Mouse (Mus musculus): ENCODE data around the gene Gpcpd1. TPM values are rescaled to one million over a fixed set of nuclear protein-coding genes. Genes with fewer than 3 reads are reported as not detected.

The Gpcpd1 gene
- polyA plus RNA-seq, 1 experiment from 2014 or later: 25.8 TPM

- Histone ChIP-seq H3K9ac (ENCODE audit: low read length) (no peak overlapping the region), H3K27me3 (ENCODE audit: control insufficient read depth, insufficient read depth, low read length) (no peaks in the 10 kb centered on the region), H3K9me3 (ENCODE audit: control insufficient read depth, low read length) (no peaks in the 10 kb centered on the region), H3K4me3 (ENCODE audit: low read depth, low read length) (no peak overlapping the region), H3K36me3 (ENCODE audit: control insufficient read depth, insufficient read depth, low read length) (no peaks in the 10 kb centered on the region), H3K27ac (replicated peaks; ENCODE audit: low read depth, low read length) (no peak overlapping the region), H3K4me2 (ENCODE audit: low read depth, severe bottlenecking) (no peak overlapping the region), H3K4me1 (ENCODE audit: control insufficient read depth, insufficient read depth, low read length) (no peaks in the 10 kb centered on the region)
- ATAC-seq (ENCODE audit: insufficient number of reproducible peaks, low FRiP score, low TSS enrichment, low read depth) (no peak), DNase-seq (ENCODE audit: low spot score) (no peak)
- 77% methylated on average over 5 of the region's 5 CpGs for WGBS
These were observed 18.4 kb upstream of the Gpcpd1 start for GRCm38 (mm10) chr2:132605795-132606563.

- Histone ChIP-seq H3K4me3 (ENCODE audit: low read depth, low read length) (no peak overlapping the region), H3K27ac (replicated peaks; ENCODE audit: low read depth, low read length) (no peak overlapping the region), H3K4me2 (ENCODE audit: low read depth, severe bottlenecking) (no peak overlapping the region), H3K9ac (ENCODE audit: low read length) (no peak overlapping the region), H3K9me3 (ENCODE audit: control insufficient read depth, low read length) (no peaks in the 10 kb centered on the region), H3K27me3 (ENCODE audit: control insufficient read depth, insufficient read depth, low read length) (no peaks in the 10 kb centered on the region), H3K4me1 (ENCODE audit: control insufficient read depth, insufficient read depth, low read length) (no peaks in the 10 kb centered on the region), H3K36me3 (ENCODE audit: control insufficient read depth, insufficient read depth, low read length) (no peaks in the 10 kb centered on the region)
- DNase-seq (ENCODE audit: low spot score): no peak
- no peak for ATAC-seq (ENCODE audit: insufficient number of reproducible peaks, low FRiP score, low TSS enrichment, low read depth)
- 91% methylated on average over 4 of the region's 4 CpGs for WGBS
These were observed 17.4 kb upstream of the Gpcpd1 start for GRCm38 (mm10) chr2:132604922-132605321.

GRCm38 (mm10) chr2:132603706-132604105, 16.2 kb upstream of the Gpcpd1 start:
- Histone ChIP-seq H3K27me3 (ENCODE audit: control insufficient read depth, insufficient read depth, low read length) (no peaks in the 10 kb centered on the region), H3K36me3 (ENCODE audit: control insufficient read depth, insufficient read depth, low read length) (no peaks in the 10 kb centered on the region), H3K4me1 (ENCODE audit: control insufficient read depth, insufficient read depth, low read length) (no peaks in the 10 kb centered on the region), H3K27ac (replicated peaks; ENCODE audit: low read depth, low read length) (no peak overlapping the region), H3K9me3 (ENCODE audit: control insufficient read depth, low read length) (no peaks in the 10 kb centered on the region), H3K9ac (ENCODE audit: low read length) (no peak overlapping the region), H3K4me2 (ENCODE audit: low read depth, severe bottlenecking) (no peak overlapping the region), H3K4me3 (ENCODE audit: low read depth, low read length) (no peak overlapping the region)
- DNase-seq (ENCODE audit: low spot score) (no peak), ATAC-seq (ENCODE audit: insufficient number of reproducible peaks, low FRiP score, low TSS enrichment, low read depth) (no peak)
- 83% methylated on average over 2 of the region's 2 CpGs for WGBS

- H3K27ac ChIP-seq (replicated peaks; ENCODE audit: low read depth, low read length): no peak overlapping the region
- H3K9ac ChIP-seq (ENCODE audit: low read length): no peak overlapping the region
- DNase-seq (ENCODE audit: low spot score) (no peak), ATAC-seq (ENCODE audit: insufficient number of reproducible peaks, low FRiP score, low TSS enrichment, low read depth) (no peak)
- no peaks in the 10 kb centered on the region for H3K36me3 ChIP-seq (ENCODE audit: control insufficient read depth, insufficient read depth, low read length)
- no peak overlapping the region for H3K4me2 ChIP-seq (ENCODE audit: low read depth, severe bottlenecking)
- H3K4me3 ChIP-seq (ENCODE audit: low read depth, low read length): no peak overlapping the region
- H3K4me1 ChIP-seq (ENCODE audit: control insufficient read depth, insufficient read depth, low read length): no peaks in the 10 kb centered on the region
- H3K27me3 ChIP-seq (ENCODE audit: control insufficient read depth, insufficient read depth, low read length): no peaks in the 10 kb centered on the region
- no peaks in the 10 kb centered on the region for H3K9me3 ChIP-seq (ENCODE audit: control insufficient read depth, low read length)
These were observed 14.2 kb upstream of the Gpcpd1 start for GRCm38 (mm10) chr2:132601777-132602176.

- Histone ChIP-seq H3K36me3 (ENCODE audit: control insufficient read depth, insufficient read depth, low read length) (no peaks in the 10 kb centered on the region), H3K27ac (replicated peaks; ENCODE audit: low read depth, low read length) (no peak overlapping the region), H3K4me3 (ENCODE audit: low read depth, low read length) (no peak overlapping the region), H3K4me1 (ENCODE audit: control insufficient read depth, insufficient read depth, low read length) (no peaks in the 10 kb centered on the region), H3K27me3 (ENCODE audit: control insufficient read depth, insufficient read depth, low read length) (no peaks in the 10 kb centered on the region), H3K4me2 (ENCODE audit: low read depth, severe bottlenecking) (no peak overlapping the region), H3K9me3 (ENCODE audit: control insufficient read depth, low read length) (no peaks in the 10 kb centered on the region), H3K9ac (ENCODE audit: low read length) (no peak overlapping the region)
- 93% methylated on average over 4 of the region's 4 CpGs for WGBS
- no peak for DNase-seq (ENCODE audit: low spot score)
- no peak for ATAC-seq (ENCODE audit: insufficient number of reproducible peaks, low FRiP score, low TSS enrichment, low read depth)
These were observed 12.6 kb upstream of the Gpcpd1 start for GRCm38 (mm10) chr2:132600081-132600480.

GRCm38 (mm10) chr2:132599127-132599526, 11.6 kb upstream of the Gpcpd1 start:
- no peak for ATAC-seq (ENCODE audit: insufficient number of reproducible peaks, low FRiP score, low TSS enrichment, low read depth)

GRCm38 (mm10) chr2:132597866-132598480, 10.4 kb upstream of the Gpcpd1 start:
- 79% methylated on average over 3 of the region's 3 CpGs for WGBS
- Histone ChIP-seq H3K4me1 (ENCODE audit: control insufficient read depth, insufficient read depth, low read length) (no peaks in the 10 kb centered on the region), H3K36me3 (ENCODE audit: control insufficient read depth, insufficient read depth, low read length) (no peaks in the 10 kb centered on the region), H3K27ac (replicated peaks; ENCODE audit: low read depth, low read length) (no peak overlapping the region), H3K9me3 (ENCODE audit: control insufficient read depth, low read length) (no peaks in the 10 kb centered on the region), H3K9ac (ENCODE audit: low read length) (no peak overlapping the region), H3K4me3 (ENCODE audit: low read depth, low read length) (no peak overlapping the region), H3K27me3 (ENCODE audit: control insufficient read depth, insufficient read depth, low read length) (no peaks in the 10 kb centered on the region), H3K4me2 (ENCODE audit: low read depth, severe bottlenecking) (no peak overlapping the region)
- ATAC-seq (ENCODE audit: insufficient number of reproducible peaks, low FRiP score, low TSS enrichment, low read depth): no peak
- DNase-seq (ENCODE audit: low spot score): no peak

More at GRCm38 (mm10) chr2:132599127-132599526, 11.6 kb upstream of the Gpcpd1 start:
- no peaks in the 10 kb centered on the region for H3K4me1 ChIP-seq (ENCODE audit: control insufficient read depth, insufficient read depth, low read length)
- WGBS: 90% methylated on average over 6 of the region's 6 CpGs
- no peak overlapping the region for H3K4me3 ChIP-seq (ENCODE audit: low read depth, low read length)
- no peaks in the 10 kb centered on the region for H3K27me3 ChIP-seq (ENCODE audit: control insufficient read depth, insufficient read depth, low read length)
- DNase-seq (ENCODE audit: low spot score): no peak
- H3K4me2 ChIP-seq (ENCODE audit: low read depth, severe bottlenecking): no peak overlapping the region
- no peak overlapping the region for H3K27ac ChIP-seq (replicated peaks; ENCODE audit: low read depth, low read length)
- no peaks in the 10 kb centered on the region for H3K9me3 ChIP-seq (ENCODE audit: control insufficient read depth, low read length)
- H3K36me3 ChIP-seq (ENCODE audit: control insufficient read depth, insufficient read depth, low read length): no peaks in the 10 kb centered on the region
- no peak overlapping the region for H3K9ac ChIP-seq (ENCODE audit: low read length)

GRCm38 (mm10) chr2:132597226-132597625, 9.7 kb upstream of the Gpcpd1 start:
- ATAC-seq (ENCODE audit: insufficient number of reproducible peaks, low FRiP score, low TSS enrichment, low read depth) (no peak), DNase-seq (ENCODE audit: low spot score) (no peak)
- Histone ChIP-seq H3K9ac (ENCODE audit: low read length) (no peak overlapping the region), H3K4me1 (ENCODE audit: control insufficient read depth, insufficient read depth, low read length) (no peaks in the 10 kb centered on the region), H3K27me3 (ENCODE audit: control insufficient read depth, insufficient read depth, low read length) (no peaks in the 10 kb centered on the region), H3K27ac (replicated peaks; ENCODE audit: low read depth, low read length) (no peak overlapping the region), H3K9me3 (ENCODE audit: control insufficient read depth, low read length) (no peaks in the 10 kb centered on the region), H3K4me2 (ENCODE audit: low read depth, severe bottlenecking) (no peak overlapping the region), H3K4me3 (ENCODE audit: low read depth, low read length) (no peak overlapping the region), H3K36me3 (ENCODE audit: control insufficient read depth, insufficient read depth, low read length) (no peaks in the 10 kb centered on the region)
- WGBS: 85% methylated on average over 8 of the region's 8 CpGs

Measured in limb, embryonic 11.5 days (tissue).